Mouse (Mus musculus): ENCODE measurements around the gene Ms4a12. TPM values are rescaled to one million over a fixed set of nuclear protein-coding genes. Genes with fewer than 3 reads are reported as not detected.
"Not testable (repeated sequence)": the region's sequence is repeated elsewhere in the genome, so short reads cannot be mapped to it uniquely, and the experiment has no call there.

Gene Ms4a12
- 0.12 TPM in 1 of 2 replicates, not detected in the other for polyA plus RNA-seq (2015; fragmentation: Nextera tagmentation; extraction: Ambion mirVana)

- no peak for ATAC-seq (ENCODE audit: insufficient read depth, low FRiP score, low read depth)
- no peaks in the 10 kb centered on the region for H3K4me1 ChIP-seq
- H3K9ac ChIP-seq: no peak within 1 kb of the TSS
- no peaks in the 10 kb centered on the region for H3K9me3 ChIP-seq
- H3K27ac ChIP-seq: no peak within 1 kb of the TSS
- H3K4me2 ChIP-seq: no peak within 1 kb of the TSS
- no peak within 1 kb of the TSS for H3K4me3 ChIP-seq (replicated peaks)
- H3K36me3 ChIP-seq: no peaks in the 10 kb centered on the region
- WGBS: 70% methylated on average over 5 of the region's 5 CpGs
- H3K27me3 ChIP-seq (replicated peaks): no peaks in the 10 kb centered on the region
Observed at GRCm38 (mm10) chr19:11232348-11232747, at the start of gene Ms4a12. TSS of gene Ms4a12 (minus strand) at chr19:11232448.

GRCm38 (mm10) chr19:11280223-11280622 lies 48.0 kb upstream of the Ms4a12 start:
- Histone ChIP-seq H3K4me1 (no peaks in the 10 kb centered on the region), H3K9ac (no peak overlapping the region), H3K4me2 (no peak overlapping the region), H3K9me3 (no peaks in the 10 kb centered on the region), H3K36me3 (no peaks in the 10 kb centered on the region), H3K27ac (no peak overlapping the region), H3K27me3 (replicated peaks) (no peaks in the 10 kb centered on the region), H3K4me3 (replicated peaks) (no peak overlapping the region)
- ATAC-seq (ENCODE audit: insufficient read depth, low FRiP score, low read depth): no peak
- 75% methylated on average over 3 of the region's 3 CpGs for WGBS

DNA sequence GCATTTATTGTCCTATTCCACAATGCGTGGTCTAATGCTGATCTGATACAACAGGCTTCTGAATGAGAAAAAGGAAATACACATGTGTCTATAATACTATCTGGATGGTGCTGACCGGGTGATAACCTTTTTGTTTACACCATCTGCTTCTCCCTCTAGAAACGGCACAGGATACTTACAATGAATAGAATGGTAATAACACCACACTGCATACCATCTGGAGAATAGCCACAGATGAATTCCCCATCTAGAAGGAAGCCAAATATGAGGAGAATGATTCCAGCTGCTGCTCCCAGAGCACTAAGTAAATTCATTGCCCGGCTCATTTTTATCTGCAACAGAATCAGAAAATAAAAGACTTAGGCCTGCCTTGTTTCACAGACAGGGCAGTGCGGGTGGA lies 44.2 kb upstream of the Ms4a12 start:
- Histone ChIP-seq H3K9ac (no peak overlapping the region), H3K4me2 (no peak overlapping the region), H3K27me3 (replicated peaks) (no peaks in the 10 kb centered on the region), H3K4me1 (no peaks in the 10 kb centered on the region), H3K36me3 (no peaks in the 10 kb centered on the region), H3K27ac (no peak overlapping the region), H3K4me3 (replicated peaks) (no peak overlapping the region), H3K9me3 (no peaks in the 10 kb centered on the region)
- 12% methylated on average over 5 of the region's 5 CpGs for WGBS
- peak; percentile 58; the same call in 1 of the 2 replicates for ATAC-seq (ENCODE audit: insufficient read depth, low FRiP score, low read depth)

DNA sequence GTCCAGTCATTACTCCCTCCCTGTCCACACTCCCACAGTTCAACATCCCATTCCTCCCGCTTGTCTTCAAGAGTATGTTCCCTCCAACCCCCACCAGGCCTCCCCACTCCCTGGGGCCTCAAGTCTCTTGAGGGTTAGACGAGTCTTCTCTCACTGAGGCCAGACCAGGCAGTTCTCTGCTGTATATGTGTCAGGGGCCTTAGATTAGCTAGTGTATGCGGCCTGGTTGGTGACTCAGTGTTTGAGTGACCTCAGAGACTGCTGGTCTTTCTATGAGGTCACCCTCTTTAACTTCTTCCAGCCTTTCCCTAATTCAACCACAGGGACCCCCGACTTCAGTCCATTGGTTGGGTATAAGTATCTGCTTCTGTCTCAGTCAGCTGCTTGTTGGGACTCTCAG lies 34.7 kb upstream of the Ms4a12 start:
- no peak overlapping the region for H3K9ac ChIP-seq
- WGBS: 74% methylated on average over 4 of the region's 4 CpGs
- no peak for ATAC-seq (ENCODE audit: insufficient read depth, low FRiP score, low read depth)

DNA sequence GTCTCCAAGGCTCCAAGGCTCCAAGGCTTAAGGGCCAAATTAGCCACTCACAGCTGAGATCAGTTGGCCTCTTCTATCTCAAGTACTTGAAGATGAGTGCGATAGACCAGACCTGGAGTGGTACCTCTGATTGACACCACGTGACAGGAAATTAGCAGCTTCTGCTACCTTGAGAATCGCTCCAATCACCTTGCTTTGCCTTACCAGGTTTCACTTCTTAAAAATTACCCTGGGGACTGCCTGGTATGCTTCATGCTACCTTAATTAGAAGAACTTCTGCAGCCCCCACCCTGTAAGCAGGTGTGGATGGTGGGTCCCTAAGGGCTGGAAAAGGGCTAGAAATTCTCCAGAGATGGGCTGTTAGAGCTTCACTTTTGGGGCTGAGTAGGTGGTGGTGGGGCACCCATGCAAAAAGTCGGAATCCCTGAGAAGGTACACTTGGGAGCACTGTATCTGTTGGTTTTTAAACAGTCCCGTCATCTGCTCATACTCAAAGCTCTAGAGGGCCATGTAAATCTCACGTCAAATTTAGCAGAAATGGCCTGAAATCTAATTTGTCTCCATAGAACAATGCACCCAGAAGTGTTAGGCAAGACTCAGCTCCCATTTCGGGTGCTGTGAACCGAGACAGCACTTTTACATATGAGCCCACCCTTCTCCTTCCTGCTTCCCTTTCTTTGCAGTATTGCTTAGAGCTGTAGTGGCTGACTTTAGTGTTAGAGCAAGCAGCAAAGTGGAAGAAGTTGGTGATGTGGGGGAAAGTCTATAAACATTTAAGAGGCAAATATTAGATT lies 34.0 kb upstream of the Ms4a12 start, which contains the start of gene Ms4a1:
Gene Ms4a1, minus strand, starts transcription at position 190 of the 794 bp plus-strand sequence.
- no peak within 1 kb of the TSS for H3K27ac ChIP-seq
- 83% methylated on average over 8 of the region's 8 CpGs for WGBS
- no peak within 1 kb of the TSS for H3K4me3 ChIP-seq (replicated peaks)
- no peaks in the 10 kb centered on the region for H3K4me1 ChIP-seq
- no peaks in the 10 kb centered on the region for H3K36me3 ChIP-seq
- ATAC-seq (ENCODE audit: insufficient read depth, low FRiP score, low read depth): no peak
- H3K4me2 ChIP-seq: no peak within 1 kb of the TSS
- no peaks in the 10 kb centered on the region for H3K9me3 ChIP-seq
- H3K9ac ChIP-seq: no peak within 1 kb of the TSS
- no peaks in the 10 kb centered on the region for H3K27me3 ChIP-seq (replicated peaks)

More for the DNA sequence above, 34.7 kb upstream of the Ms4a12 start:
- H3K4me1 ChIP-seq: no peaks in the 10 kb centered on the region
- no peak overlapping the region for H3K27ac ChIP-seq
- no peaks in the 10 kb centered on the region for H3K36me3 ChIP-seq
- no peaks in the 10 kb centered on the region for H3K9me3 ChIP-seq
- H3K4me3 ChIP-seq (replicated peaks): no peak overlapping the region
- H3K27me3 ChIP-seq (replicated peaks): no peaks in the 10 kb centered on the region
- no peak overlapping the region for H3K4me2 ChIP-seq

DNA sequence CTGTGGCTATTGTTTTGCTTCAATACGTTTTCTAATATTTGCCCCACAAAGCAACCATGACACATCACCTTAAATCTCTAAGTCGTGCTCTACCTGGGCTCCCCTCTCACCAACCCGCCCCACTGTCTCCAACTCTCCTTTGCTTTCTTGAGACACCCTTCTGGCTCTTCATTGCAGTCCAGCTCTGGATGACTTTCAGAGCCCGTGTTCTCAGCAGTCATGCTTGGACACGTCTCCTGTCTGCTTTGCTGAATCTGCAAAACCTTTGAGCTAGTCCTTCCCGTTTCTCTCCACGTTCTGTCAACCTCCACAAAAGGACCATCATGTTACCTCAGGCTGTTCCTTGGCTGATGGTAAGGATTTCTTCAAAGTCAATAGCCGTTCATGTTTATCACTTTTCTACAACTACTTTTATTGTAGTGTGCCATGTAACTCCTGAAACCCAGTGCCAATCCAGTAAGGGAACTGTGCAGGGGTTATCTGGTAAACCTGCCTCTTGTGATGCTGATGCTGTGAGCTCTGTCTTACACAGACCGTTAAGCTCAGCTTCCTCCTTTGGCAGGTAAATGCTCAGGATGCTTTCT lies 32.4 kb upstream of the Ms4a12 start:
- no peak overlapping the region for H3K4me3 ChIP-seq (replicated peaks)
- no peak overlapping the region for H3K4me2 ChIP-seq
- H3K27me3 ChIP-seq (replicated peaks): no peaks in the 10 kb centered on the region
- no peak overlapping the region for H3K9ac ChIP-seq
- H3K27ac ChIP-seq: no peak overlapping the region
- H3K4me1 ChIP-seq: no peaks in the 10 kb centered on the region
- no peak for ATAC-seq (ENCODE audit: insufficient read depth, low FRiP score, low read depth)
- 77% methylated on average over 9 of the region's 9 CpGs for WGBS
- no peaks in the 10 kb centered on the region for H3K9me3 ChIP-seq
- H3K36me3 ChIP-seq: no peaks in the 10 kb centered on the region

- Histone ChIP-seq H3K36me3 (no peaks in the 10 kb centered on the region), H3K4me3 (replicated peaks) (no peak overlapping the region), H3K4me1 (no peaks in the 10 kb centered on the region), H3K4me2 (no peak overlapping the region), H3K27me3 (replicated peaks) (no peaks in the 10 kb centered on the region), H3K9ac (no peak overlapping the region), H3K9me3 (no peaks in the 10 kb centered on the region), H3K27ac (no peak overlapping the region)
- WGBS: 69% methylated on average over 3 of the region's 3 CpGs
- no peak for ATAC-seq (ENCODE audit: insufficient read depth, low FRiP score, low read depth)
Observed at GRCm38 (mm10) chr19:11263549-11263948, 31.3 kb upstream of the Ms4a12 start.

DNA sequence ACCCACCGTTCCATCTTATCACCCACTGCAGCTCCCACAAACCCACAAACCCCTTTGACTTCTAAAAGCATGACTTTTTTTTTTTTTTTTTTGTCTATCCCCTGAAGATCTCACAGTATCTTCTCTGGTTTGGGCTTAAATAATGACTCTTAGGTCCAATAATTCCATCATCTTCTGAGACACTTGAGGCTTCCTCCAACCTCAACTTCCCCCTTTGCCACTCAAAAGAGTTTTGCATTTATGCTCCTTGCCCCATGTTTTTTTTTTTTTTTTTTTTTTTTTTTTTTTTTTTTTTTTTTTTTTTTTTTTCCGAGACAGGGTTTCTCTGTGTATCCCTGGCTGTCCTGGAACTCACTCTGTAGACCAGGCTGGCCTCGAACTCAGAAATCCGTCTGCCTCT lies 30.7 kb upstream of the Ms4a12 start:
- not testable (repeated sequence) for H3K27me3 ChIP-seq (replicated peaks); H3K4me2 ChIP-seq; H3K36me3 ChIP-seq; H3K4me1 ChIP-seq; H3K9me3 ChIP-seq; H3K9ac ChIP-seq; ATAC-seq (ENCODE audit: insufficient read depth, low FRiP score, low read depth); H3K27ac ChIP-seq; H3K4me3 ChIP-seq (replicated peaks)
- 50% methylated on average over 4 of the region's 4 CpGs for WGBS

DNA sequence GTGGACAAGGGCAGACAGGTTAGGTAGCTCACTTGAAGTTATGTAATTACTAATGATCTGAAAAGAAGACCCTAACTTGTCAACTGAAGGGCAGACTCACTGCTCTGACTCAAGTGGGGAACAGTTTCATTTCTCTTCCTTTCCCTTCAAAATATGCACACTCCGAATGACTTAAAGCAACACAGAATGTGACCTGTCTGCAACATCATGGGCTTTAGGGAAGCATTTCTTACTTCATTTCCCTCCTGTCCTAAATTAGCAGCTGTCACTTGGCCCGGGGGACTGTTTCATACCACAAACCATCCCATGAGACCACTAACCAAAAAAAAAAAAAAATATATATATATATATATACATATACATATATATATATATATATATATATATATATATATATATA lies 29.3 kb upstream of the Ms4a12 start:
- Histone ChIP-seq H3K4me3 (replicated peaks) (no peak overlapping the region), H3K36me3 (no peaks in the 10 kb centered on the region), H3K4me2 (no peak overlapping the region), H3K4me1 (no peaks in the 10 kb centered on the region), H3K27ac (no peak overlapping the region), H3K9me3 (no peaks in the 10 kb centered on the region), H3K27me3 (replicated peaks) (no peaks in the 10 kb centered on the region), H3K9ac (no peak overlapping the region)
- ATAC-seq (ENCODE audit: insufficient read depth, low FRiP score, low read depth): no peak
- 65% methylated on average over 2 of the region's 2 CpGs for WGBS

DNA sequence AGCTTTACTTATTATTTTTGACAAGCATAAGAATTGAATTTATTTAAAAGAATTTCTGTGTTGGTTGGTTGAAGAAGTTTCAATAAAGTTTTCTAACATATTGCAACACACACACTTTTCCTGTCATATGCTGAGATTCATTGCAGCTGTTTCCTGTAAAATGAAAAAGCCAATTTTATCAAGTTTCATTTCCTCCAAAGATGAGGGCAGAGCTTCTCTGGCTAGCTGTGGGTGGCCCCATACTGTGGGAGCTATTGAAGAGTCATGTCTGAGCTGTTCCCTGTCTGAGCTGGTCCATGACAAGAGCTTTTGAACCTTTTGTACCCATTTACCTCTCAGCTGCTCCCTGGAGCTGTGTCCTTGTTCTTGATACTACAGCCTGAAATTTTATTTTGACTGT lies 12.0 kb upstream of the Ms4a12 start:
- Histone ChIP-seq H3K27ac (no peak overlapping the region), H3K4me2 (no peak overlapping the region), H3K9ac (no peak overlapping the region), H3K9me3 (no peaks in the 10 kb centered on the region), H3K27me3 (replicated peaks) (no peaks in the 10 kb centered on the region), H3K4me3 (replicated peaks) (no peak overlapping the region), H3K36me3 (no peaks in the 10 kb centered on the region), H3K4me1 (no peaks in the 10 kb centered on the region)
- no peak for ATAC-seq (ENCODE audit: insufficient read depth, low FRiP score, low read depth)

- ATAC-seq (ENCODE audit: insufficient read depth, low FRiP score, low read depth): no peak
- H3K4me2 ChIP-seq: no peak overlapping the region
- H3K9ac ChIP-seq: no peak overlapping the region
- no peak overlapping the region for H3K27ac ChIP-seq
- H3K27me3 ChIP-seq (replicated peaks): no peaks in the 10 kb centered on the region
- WGBS: 61% methylated on average over 5 of the region's 5 CpGs
- no peak overlapping the region for H3K4me3 ChIP-seq (replicated peaks)
- no peaks in the 10 kb centered on the region for H3K4me1 ChIP-seq
- no peaks in the 10 kb centered on the region for H3K9me3 ChIP-seq
- no peaks in the 10 kb centered on the region for H3K36me3 ChIP-seq
Observed at GRCm38 (mm10) chr19:11242560-11242959, 10.3 kb upstream of the Ms4a12 start.

- H3K36me3 ChIP-seq: no peaks in the 10 kb centered on the region
- no peak overlapping the region for H3K4me2 ChIP-seq
- H3K4me1 ChIP-seq: no peaks in the 10 kb centered on the region
- no peaks in the 10 kb centered on the region for H3K9me3 ChIP-seq
- no peak overlapping the region for H3K9ac ChIP-seq
- no peak for ATAC-seq (ENCODE audit: insufficient read depth, low FRiP score, low read depth)
- no peaks in the 10 kb centered on the region for H3K27me3 ChIP-seq (replicated peaks)
- H3K27ac ChIP-seq: peak overlapping the region; percentile 57; the same call in 1 of the 2 replicates
- H3K4me3 ChIP-seq (replicated peaks): no peak overlapping the region
Observed at GRCm38 (mm10) chr19:11235820-11236219, 3.6 kb upstream of the Ms4a12 start.

Measured in stomach, embryonic 15.5 days (tissue).